Mouse (Mus musculus): ENCODE measurements around the gene Tcf7l1. TPM values are rescaled to one million over a fixed set of nuclear protein-coding genes. Genes with fewer than 3 reads are reported as not detected.

The Tcf7l1 gene
- total RNA-seq, 1 experiment from 2014 or later = 18.2 TPM

- peak; percentile 26 for DNase-seq
These were observed 1.6 kb downstream of the Tcf7l1 start for GRCm38 (mm10) chr6:72787322-72787947.

GRCm38 (mm10) chr6:72783780-72784179 is 5.3 kb downstream of the Tcf7l1 start:
- DNase-seq = no peak

- no peak for DNase-seq
These were observed 10.0 kb downstream of the Tcf7l1 start for GRCm38 (mm10) chr6:72778779-72779776.

- DNase-seq = no peak
These were observed 11.8 kb downstream of the Tcf7l1 start for GRCm38 (mm10) chr6:72777212-72777611.

GRCm38 (mm10) chr6:72774275-72774674 is 14.8 kb downstream of the Tcf7l1 start:
- no peak for DNase-seq

GRCm38 (mm10) chr6:72769915-72770776 is 18.9 kb downstream of the Tcf7l1 start:
- DNase-seq = no peak

GRCm38 (mm10) chr6:72769343-72769742 is 19.7 kb downstream of the Tcf7l1 start:
- no peak for DNase-seq

- DNase-seq = peak; percentile 72
These were observed 20.2 kb downstream of the Tcf7l1 start for GRCm38 (mm10) chr6:72768804-72769203.

GRCm38 (mm10) chr6:72768097-72768496 is 21.0 kb downstream of the Tcf7l1 start:
- no peak for DNase-seq

- DNase-seq = no peak
These were observed 25.4 kb downstream of the Tcf7l1 start for GRCm38 (mm10) chr6:72763616-72764015.

- DNase-seq = peak; percentile 17
These were observed 27.4 kb downstream of the Tcf7l1 start for GRCm38 (mm10) chr6:72761645-72762044.

- peak; percentile 13 for DNase-seq
These were observed 30.6 kb downstream of the Tcf7l1 start for GRCm38 (mm10) chr6:72758239-72759017.

- DNase-seq = no peak
These were observed 33.7 kb downstream of the Tcf7l1 start for GRCm38 (mm10) chr6:72755267-72755889.

- DNase-seq = no peak
These were observed 34.8 kb downstream of the Tcf7l1 start for GRCm38 (mm10) chr6:72754215-72754614.

GRCm38 (mm10) chr6:72753782-72754181 is 35.3 kb downstream of the Tcf7l1 start:
- DNase-seq = no peak

GRCm38 (mm10) chr6:72752824-72753223 is 36.2 kb downstream of the Tcf7l1 start:
- DNase-seq = peak; percentile 25

- DNase-seq = no peak
These were observed 37.8 kb downstream of the Tcf7l1 start for GRCm38 (mm10) chr6:72751210-72751609.

- DNase-seq = no peak
These were observed 40.1 kb downstream of the Tcf7l1 start for GRCm38 (mm10) chr6:72748882-72749437.

- DNase-seq = no peak
These were observed 40.6 kb downstream of the Tcf7l1 start for GRCm38 (mm10) chr6:72748421-72748820.

- DNase-seq = no peak
These were observed 41.2 kb downstream of the Tcf7l1 start for GRCm38 (mm10) chr6:72747814-72748213.

GRCm38 (mm10) chr6:72747156-72747555 is 41.9 kb downstream of the Tcf7l1 start:
- no peak for DNase-seq
